Mouse (Mus musculus): ENCODE results near the gene Olfr221.
A peak's percentile ranks its signal among the peaks of the same experiment; 100 is the strongest.

The Olfr221 gene

DNA sequence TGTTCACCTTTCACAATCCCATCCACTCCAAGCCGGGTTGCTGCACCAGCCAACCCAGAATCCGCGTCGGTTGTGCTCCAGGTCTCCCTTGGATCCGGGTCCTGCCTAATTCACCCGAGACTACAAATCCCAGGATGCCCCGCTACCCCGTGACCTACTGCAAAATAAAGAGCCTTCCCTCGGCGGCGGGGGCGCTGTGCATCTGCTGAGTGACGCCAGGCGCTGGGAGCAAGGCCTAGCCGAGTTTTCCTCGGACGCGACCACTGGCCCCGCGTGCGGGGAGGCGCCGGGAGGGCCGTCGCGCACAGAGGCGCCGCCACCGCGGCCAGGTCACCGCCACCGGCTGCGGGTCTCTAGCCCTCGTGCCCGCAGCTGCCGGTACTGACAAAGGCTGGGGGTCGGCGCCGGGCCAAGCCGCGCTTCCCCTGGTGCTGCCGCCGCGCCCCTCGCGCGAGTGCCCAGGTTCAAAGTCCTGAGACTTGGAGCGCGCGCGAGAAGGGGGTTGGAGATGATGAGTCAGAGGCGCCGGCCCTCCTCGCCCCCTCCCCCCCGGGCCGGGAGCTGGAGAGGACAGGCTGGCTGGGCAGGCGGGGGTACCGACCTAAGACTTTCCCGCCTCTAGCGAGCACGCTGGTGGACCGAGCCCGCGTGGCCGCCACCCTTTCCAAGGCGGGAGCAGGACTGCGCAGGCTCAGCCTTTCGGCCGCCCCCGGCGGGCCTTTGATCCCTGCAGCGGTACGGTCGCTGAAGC is 22.5 kb downstream of the Olfr221 start:
- DNase-seq (ENCODE audit: low spot score in 2 of 2), result peak; percentile 98 to 99

DNA sequence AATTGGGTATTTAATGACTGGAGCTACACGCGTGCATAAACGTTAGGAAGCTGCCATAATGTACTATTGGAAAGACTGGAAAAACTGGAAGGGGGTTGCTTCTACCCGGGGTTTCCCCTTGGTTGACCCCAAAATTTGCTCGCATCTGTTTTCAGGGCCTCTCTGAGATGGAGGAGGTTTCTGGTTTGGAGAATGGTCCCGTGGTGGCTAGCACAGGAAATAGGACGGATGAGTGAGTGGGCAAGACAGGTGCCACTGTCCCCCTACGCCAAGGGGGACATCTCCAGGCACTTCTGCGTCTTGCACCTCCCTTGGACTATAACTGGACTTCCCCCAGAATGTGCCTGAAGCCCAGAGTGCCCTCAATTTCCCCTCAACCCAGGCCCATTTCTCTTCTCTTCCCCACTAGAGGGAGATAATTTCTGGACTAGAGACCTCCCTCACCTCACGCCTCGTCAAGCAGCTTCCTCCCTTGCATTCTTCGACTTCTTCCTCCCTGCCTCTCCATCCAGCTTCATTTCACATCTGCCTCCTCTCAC is 23.1 kb downstream of the Olfr221 start:
- no peak for DNase-seq (ENCODE audit: low spot score in 2 of 2)

DNA sequence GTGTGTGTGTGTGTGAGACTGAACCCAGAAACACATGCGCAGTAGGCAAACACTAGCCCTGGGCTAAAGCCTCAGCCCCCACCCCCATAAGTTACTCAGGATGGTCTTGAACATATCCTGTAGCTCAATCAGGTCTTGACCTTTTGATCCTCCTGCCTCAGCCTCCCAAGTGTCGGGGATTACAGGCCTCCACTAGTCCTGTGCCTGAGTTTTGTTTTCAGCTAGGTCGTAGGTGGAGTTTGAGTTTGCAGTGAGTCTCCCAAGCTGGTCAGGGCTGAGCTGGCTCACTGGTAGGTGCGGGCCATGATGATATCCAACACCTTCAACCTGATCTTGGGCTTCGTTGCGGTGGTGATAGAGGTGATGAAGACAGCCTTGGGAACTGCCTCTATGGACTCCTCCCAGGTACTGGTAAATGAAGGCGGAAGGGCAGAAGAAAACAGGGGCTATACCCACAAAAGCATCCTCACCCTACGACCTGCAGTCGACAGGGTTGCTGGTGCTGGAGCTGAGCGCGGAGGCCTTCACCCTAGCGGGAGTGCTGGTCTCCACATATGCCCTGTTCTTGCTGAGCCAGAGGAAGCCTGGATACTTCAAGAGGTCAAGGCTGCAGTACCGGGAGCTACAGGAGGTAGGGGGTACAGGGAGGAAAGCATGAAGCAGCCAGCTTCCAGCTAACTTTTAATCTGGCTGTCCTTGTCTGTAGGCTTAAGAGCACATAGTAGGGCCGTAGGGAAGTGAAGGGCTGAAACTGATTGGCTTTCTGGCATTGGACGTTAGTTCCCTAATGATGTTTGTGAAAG is 23.8 kb downstream of the Olfr221 start:
- DNase-seq (ENCODE audit: low spot score in 2 of 2), result no peak

DNA sequence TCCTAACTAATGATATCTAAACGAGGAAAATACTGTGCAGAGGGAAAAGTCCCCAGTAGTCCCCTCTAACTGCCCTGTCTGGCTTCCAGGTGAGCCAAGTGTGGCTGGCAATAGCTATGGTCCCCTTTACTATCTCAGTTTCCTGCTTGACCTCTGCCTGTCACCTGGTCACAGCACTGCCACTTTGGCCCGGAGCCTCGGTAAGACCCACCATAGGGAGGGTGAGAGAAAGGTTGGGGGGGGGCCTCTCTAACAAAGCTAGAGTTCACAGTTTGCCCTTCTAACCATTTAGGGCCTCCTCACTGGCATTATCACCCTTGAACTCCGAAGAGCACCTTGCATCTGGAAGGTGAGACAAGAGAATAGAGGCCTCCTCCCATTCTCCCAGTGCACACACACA is 24.6 kb downstream of the Olfr221 start:
- no peak for DNase-seq (ENCODE audit: low spot score in 2 of 2)

DNA sequence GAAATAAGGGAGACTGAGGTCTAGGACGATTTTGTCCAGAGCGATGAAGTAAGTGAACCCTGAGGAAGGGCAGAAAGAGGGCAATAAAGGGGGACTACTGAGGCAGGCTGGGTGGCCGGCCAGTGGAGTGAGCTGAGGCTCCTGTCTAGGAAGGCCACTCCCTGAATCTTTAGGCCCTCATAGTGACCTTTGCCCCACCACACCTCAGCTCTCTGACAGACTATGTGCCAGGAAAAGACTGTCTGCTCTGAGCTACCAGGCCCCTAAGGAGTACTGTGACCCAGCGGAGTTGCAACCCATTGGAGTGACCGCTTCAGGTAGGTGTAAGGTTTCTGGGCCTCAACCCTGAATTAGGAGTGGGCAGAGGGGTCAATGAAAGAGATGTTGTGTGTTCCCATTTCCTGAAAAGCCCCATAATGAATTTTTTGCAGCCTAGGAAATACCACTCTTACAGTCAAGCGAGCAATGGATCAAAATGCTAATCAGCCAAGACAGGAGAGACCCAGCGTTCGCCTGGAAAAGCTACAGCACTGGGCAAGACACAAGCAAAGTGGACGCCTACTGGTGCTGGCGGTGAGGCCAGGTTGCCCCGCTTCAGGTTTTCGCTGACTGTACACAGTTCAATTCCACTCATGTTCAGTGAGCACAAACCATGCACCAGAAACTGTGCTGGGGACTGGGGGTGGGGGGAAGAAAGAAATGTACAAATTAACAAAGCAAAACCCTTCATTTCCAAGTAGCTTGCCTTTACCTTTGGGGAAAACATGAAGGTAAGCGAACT is 25.4 kb downstream of the Olfr221 start:
- DNase-seq (ENCODE audit: low spot score in 2 of 2), result no peak

DNA sequence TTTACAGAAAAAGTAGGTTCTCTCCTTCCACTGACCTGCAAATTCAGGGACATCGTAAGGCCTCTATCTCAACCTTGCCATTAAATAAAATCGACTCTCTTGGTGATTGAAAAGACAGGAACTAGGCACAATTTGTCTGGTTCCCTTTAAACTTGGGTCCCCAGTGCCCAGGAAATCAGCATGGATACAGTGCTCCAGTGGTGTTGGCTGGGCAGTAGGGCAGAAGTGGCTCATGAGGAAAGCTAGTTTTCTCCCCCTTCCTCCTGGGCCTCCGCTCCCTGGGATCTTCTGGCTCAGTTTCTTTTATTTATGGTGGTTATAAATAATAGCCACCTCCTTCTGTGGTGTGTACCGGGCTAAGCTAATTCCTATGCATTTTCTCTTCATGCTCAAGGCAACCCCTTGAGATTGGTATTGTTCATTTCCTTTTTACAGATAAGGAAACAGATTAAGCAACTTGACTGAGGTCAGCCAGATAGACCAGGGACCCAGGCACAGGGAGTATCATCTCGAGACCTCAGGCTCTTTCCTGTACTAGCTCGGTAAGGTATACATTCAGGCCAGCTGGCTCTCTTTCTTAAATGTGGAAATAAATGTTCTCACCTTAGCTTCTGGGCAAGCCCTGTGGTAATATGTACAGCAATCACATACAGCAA is 26.7 kb downstream of the Olfr221 start, which contains the start of gene Tmem253:
Gene Tmem253 (plus strand): TSS at position 214 of the 656 bp plus-strand sequence.
- no peak for DNase-seq (ENCODE audit: low spot score in 2 of 2)

DNA sequence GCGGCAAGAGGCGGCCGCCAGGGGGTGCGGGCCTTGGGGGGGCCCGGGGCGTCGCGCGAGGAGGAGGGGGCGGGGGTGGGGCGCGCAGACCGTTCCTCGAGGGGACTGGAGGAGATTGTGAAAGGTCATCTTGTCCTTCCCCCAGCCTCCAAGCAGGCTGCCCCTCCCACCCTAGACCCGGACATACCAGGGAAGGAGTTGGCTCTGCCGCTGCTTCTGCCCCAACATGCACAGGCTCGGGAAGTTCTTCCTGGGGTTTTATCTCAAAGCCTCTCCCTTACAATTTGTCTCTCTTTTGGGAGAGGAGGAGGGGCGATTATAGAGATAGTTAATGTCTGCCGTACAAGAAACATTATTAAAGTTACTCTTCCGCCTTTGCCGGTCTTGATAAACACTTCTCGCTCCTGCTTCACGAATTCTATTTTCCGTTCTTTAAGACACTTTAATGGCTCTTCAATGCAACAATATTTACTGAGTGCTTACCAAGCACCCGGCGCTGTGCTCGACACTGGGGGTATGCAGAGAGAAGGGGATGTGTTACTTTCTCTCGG is 27.4 kb downstream of the Olfr221 start:
- DNase-seq (ENCODE audit: low spot score in 2 of 2), result no peak

DNA sequence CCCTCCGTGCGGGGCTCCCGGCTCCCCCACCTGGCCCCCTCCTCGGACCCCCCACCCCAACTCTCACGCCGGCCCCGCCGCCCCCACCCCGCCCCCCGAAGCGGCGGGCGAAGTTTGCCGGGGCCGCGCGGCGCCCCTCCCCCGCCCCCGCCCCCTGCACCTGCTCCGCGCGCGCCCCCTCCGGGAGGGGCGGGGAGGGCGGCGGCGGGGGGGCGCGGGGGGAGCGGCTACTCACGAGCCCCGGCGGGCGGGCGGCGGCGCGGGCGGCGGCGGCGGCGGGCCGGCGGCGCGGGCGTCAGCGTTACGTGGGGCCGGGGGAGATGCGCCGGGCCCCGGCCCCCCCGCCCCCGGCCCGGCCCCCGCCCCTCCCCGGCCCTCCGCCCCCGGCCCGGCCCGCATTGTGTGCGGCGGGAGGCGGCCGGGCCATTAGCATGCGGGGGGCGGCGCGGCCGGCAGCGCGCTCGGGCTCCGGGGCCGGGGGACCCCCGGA is 27.9 kb downstream of the Olfr221 start:
- DNase-seq (ENCODE audit: low spot score in 2 of 2), result no peak

DNA sequence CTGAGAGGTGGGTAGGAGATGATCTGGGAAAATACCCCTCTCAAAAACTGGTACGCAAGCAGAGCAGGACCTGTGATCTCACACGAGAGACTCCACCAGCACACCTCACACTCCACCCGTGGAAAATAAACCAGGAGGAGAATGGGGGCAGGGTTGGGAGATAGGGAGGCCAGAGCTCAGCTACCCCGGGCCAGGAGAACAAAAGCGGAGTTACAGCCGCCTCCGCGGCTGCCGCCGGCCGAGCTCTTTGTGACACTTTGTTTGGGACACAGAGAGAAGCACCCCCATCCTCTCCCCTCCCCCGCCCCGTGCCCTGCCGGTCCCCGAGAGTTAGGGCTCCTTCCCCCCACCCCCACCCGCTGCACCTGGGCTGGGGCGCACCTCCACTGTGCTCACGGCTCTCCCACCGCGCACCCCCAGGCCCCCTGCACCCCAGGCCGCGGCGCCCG is 28.5 kb downstream of the Olfr221 start:
- DNase-seq (ENCODE audit: low spot score in 2 of 2), result no peak

DNA sequence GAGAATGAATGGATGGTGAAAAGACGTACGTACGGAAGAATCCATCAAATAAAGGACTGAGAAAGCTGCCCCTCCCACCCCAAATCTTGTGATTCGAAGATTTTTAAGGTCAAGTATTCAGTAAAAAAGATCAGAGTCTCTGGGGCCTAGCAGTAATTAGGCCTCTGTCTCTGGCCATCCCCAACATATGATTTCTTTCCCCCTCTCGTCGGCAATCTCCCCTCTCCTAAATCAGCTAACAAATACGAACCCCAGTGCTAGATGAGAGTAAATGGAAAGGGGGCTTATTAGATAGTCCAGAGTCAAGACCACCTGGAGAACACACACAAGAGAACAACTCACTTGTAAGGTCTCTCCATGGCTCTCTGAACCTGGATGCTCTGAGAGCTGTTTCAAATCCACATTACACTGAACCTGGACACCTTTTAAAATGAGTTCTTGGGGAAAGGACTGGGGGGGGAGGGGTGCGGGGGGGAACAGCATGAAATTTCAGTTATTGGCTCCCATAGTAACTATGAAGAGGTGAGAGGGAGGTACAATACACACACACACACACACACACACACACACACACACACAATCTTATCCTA is 29.1 kb downstream of the Olfr221 start:
- no peak for DNase-seq (ENCODE audit: low spot score in 2 of 2)

DNA sequence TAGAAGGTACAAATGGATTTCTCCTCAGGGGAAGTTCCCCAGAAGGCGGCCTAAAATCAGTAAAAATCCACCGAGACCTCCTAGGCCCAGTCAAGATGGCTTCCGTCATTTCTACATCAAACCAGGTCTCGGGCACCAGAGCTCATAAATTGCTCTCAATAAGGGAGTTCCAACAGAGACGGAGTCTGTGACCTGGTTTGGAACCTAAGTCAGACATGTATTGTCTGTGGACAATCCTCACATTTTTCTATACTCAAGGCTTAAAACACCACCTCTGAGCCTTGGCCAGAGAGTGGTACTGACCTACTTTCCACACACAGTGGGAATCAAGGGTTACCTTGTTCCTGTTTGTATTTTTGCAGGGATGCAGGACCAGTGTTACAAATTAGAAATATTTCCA is 29.7 kb downstream of the Olfr221 start:
- no peak for DNase-seq (ENCODE audit: low spot score in 2 of 2)

DNA sequence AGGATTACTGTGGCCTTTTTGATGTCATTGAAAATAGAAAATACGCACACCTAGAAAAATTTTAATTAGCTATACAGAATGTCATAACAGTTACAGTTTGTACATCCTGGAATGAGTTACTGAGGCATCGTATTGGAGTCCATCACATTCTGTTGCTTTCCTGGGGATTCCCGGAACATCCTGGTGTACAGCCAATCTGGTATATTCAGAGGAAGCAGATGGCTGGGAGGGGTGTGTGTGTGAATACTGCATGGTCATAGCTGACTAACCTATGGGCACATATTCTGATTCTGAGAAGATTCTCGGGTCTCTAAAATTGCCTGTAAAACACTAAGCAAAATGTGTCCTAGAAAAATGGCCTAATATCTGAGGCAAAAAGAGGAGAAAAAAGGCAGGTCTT is 30.2 kb downstream of the Olfr221 start:
- peak; percentile 58 to 79 for DNase-seq (ENCODE audit: low spot score in 2 of 2)

DNA sequence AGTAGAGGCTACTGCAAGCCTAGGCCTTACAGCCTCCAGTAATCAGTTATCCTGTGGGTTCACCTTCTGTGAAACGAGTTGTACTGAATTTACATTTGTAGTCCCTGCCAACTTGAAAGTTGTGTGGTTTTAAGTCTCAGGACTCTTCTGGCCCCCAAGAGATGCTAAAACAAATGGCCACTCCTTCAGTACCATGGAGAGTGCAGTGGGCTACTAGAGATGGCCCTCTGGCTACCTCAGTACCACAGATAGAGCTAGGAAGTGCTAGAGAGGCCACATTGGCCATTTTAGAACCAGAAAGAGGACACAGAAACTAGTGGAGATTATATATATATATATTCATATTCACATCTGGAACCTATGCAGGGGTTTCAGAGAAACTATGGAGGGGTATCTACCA is 30.6 kb downstream of the Olfr221 start:
- DNase-seq (ENCODE audit: low spot score in 2 of 2), result no peak

DNA sequence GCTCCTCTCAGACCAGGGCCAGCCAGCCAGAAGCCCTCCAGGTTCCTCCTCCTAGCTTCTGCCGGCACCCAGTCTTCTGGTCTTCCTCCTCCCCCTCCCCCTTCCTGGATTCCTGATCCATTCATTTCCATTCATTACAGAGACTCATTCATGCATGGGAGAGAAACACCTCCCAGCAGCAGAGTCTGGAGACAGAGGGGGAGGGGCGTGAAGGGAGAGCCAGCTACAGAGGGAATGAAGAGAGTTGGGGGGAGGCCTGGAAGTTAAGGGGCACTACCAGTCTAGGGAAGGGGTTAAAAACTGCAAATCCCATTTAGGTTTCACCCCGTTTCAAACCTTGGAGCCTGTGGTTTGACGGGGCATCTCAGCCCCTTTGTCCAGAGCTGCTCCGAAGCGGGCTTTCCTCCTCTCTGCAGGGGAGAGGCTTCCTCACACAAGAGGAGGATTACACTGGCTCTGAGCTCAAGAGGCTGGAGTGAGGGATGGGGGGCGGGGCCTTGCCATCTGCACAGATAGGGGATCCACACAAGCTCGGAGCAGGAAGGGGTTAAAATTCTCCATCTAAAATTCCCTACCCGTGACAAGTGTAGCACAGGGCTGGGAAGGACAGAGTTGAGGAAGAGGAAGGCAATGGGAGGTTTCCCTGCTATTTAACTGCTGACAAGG is 31.7 kb downstream of the Olfr221 start:
- DNase-seq (ENCODE audit: low spot score in 2 of 2), result peak in 1 of 2 experiments; percentile 61

DNA sequence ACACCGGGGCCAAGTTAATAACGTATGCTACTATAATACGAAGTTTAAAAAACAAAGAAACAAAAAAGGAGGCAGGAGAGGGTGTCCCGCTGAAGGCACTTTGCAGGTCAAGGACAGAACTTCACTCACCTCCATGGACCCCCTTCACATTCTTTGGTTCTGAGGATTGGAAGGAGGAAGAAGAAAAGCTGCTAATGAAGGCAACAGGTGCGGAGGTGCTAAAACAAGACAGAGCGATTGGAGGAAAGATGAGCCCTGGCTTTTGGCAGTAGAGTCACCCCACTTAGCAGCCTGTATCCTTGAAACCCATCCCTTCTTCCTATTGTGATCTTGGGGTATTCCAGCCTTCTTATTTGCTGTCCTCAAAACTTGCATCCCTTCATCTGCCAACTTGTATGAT is 32.4 kb downstream of the Olfr221 start:
- no peak for DNase-seq (ENCODE audit: low spot score in 2 of 2)

DNA sequence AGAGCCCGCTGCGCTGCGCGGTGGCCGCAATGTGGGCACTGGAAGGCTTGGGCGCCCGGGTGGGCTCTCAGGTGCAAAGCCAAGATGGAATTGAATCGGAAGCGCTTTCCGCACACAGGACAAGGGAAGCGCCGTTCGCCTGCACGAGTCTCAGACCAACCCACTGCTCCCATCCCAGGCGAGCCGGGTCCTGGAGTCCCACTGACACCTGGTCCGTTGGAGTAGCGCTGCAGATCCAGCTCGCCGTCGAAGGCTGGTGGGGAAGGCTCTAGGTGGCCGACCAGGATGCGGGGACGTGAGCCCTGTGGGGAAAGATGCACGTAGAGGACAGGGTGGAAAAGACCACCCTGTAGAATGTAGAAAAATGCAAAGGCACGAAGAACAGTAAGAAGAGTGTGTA is 32.9 kb downstream of the Olfr221 start:
- no peak for DNase-seq (ENCODE audit: low spot score in 2 of 2)

DNA sequence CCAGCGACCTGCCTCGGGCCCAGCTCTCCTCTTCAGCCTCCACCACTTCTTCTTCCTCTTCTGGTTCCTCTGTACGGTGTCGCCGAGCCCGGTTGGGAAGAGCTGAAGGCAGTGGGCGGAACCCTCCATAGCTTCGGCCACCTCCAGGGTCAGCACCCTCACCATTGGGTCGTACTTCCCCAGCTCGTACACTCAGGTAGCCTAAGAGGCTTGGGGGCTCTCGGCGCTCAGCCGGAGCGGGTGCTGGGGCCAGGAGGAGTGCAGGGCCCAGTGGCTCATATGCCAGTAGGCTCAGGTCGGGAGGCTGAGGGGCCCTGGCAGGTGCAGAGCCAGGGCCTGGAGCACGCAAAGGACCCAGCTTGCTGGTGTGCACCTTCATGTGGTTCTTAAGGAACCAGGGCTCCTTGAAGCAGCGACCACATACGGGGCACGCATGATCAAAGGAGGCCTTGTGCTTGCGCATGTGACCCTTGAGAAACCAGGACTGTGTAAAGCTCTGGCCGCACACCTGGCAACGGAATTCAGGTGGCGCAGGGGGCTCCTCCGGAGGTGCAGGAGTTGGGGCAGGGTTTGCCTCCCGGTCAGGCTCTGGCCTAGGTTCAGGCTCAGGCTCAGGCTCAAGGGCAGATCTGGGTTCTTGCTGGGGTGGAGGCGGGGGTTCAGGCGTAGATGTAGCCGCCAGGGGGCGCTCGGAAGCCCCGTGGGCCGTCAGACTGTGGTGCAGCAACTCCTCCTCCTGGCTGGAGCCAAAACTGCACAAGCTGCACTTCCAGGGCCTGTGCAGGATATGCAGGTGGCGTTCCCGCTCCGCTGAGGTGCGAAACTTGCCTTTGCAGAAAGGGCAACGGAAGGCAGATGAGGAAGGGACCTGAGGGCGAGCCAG is 33.7 kb downstream of the Olfr221 start:
- DNase-seq (ENCODE audit: low spot score in 2 of 2), result peak; percentile 89 to 93

DNA sequence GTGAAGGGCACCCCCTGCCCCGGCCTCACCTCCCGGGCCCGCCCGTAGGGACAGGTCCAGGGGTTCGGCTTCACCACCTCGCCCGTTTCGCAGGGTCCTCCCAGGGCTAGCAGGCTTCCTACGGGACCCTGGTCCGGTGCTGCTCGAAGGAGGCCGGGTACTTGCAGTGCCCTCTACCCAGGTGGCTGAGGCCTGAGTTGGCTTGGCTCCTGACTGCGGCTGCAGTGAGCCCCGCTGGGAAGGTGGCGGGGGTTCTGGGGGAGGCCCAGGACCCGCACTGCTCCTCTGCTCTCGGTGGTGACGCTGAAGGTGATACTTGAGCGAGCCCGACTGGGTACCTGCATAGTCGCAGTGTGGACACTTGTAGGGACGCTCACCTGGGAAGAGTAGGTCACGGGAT is 35.5 kb downstream of the Olfr221 start:
- no peak for DNase-seq (ENCODE audit: low spot score in 2 of 2)

DNA sequence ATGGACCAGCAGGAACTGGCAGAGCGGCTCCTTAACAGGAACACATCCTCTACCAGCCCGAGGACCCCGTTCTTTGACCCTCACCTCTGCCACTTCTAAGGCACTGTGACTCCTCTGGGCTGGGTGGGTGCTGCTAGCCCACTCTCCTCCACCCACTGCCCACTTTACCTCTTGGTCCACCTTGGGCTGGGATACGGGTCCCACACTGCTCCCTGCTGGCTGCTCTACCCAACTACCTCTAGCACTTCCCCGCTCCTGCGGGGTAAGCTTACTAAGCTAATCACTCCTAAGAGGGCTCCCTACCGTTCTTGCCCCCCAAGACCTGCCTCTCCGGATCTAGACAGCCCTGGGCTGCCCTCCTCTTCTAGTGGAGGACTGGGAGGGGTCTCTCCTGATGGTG is 36.0 kb downstream of the Olfr221 start:
- no peak for DNase-seq (ENCODE audit: low spot score in 2 of 2)

All from frontal cortex, postnatal 36 days (tissue).